Mouse (Mus musculus) liver, postnatal 0 days (tissue): ENCODE data around the gene Actc1.

Source experiments
- CTCF ChIP-seq: sonication (generic); IDR thresholded peaks from 2 replicates; pipeline ENCODE4 v1.5.1; 2016; ENCODE audit warnings: antibody characterized with exemption, low read depth
- EP300 ChIP-seq: IDR thresholded peaks from 2 replicates; pipeline ENCODE4 v1.6.1; 2016; ENCODE audit warnings: antibody characterized with exemption, low read depth, mild to moderate bottlenecking

DNA sequence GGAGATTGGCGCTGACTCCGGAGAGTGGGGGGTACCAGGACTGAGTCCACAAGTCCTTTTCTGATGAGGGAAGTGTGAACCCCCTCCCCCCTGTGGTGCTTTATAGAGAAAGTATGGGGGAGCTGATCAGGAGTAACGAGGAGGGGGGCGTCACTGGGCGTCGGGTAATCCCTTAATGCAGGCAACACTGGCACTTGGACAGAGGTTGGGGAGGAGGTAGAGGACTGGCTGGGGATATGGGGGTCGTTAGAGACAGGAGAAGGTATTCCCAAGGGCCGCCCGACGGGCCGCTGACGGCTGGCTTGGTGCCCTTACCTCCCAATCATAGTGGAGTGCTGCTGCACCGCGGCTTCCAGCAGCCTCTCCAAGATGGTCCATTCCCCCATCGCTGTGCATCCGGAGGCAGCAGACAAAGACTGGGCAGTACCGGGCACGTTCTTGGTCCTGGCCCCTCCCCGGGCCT is 40.6 kb downstream of the Actc1 start:
- TF ChIP-seq CTCF (no peak), EP300 (no peak)
